Mouse (Mus musculus) cerebellum, adult 2 months (tissue): ENCODE data around the gene Efnb3.
A peak's percentile ranks its signal among the peaks of the same experiment; 100 is the strongest.

Source experiments
- CTCF ChIP-seq: fragments of 200-500 bp; IDR thresholded peaks from 2 replicates; pipeline ENCODE4 v1.5.1; 2011; ENCODE audit warnings: low read depth, mild to moderate bottlenecking, control low read depth, low read length, moderate library complexity, borderline replicate concordance; ENCODE audit not compliant: insufficient read depth
- POLR2A ChIP-seq: fragments of 200-500 bp; IDR thresholded peaks from 2 replicates; pipeline ENCODE4 v1.6.1; 2011; ENCODE audit warnings: low read length, control low read depth, borderline replicate concordance; ENCODE audit not compliant: insufficient read depth

GRCm38 (mm10) chr11:69604795-69605664, 45.0 kb upstream of the Efnb3 start:
- TF ChIP-seq CTCF (no peak), POLR2A (peak; percentile 54; the same call in 1 of the 2 replicates)
